Mouse (Mus musculus) inflammation-experienced regulatory T-cells, adult 16 weeks (primary cell): Measurements from ENCODE around the gene Olfr613. TPM values are rescaled to one million over a fixed set of nuclear protein-coding genes. Genes with fewer than 3 reads are reported as not detected.

ENCODE experiments used
- polyA plus RNA-seq: library from polyadenylated mRNA; unstranded; fragments of 100-300 nt; shearing (Covaris generic); gene quantifications from one replicate; pipeline ENCODE4 v1.2.1, GENCODE M21; 2017

The Olfr613 gene
- not detected for polyA plus RNA-seq

GRCm38 (mm10) chr7:103547774-103548173 is at the start of gene Olfr613:
Gene Olfr613 (plus strand): TSS chr7:103548074.

GRCm38 (mm10) chr7:103512022-103512421 is 35.9 kb upstream of the Olfr613 start, which contains the start of gene Olfr610:
Gene Olfr610 (minus strand): TSS chr7:103512122.

GRCm38 (mm10) chr7:103520746-103521145 is 27.1 kb upstream of the Olfr613 start, which contains the start of gene Olfr611:
Gene Olfr611 (minus strand): TSS chr7:103520846.

DNA sequence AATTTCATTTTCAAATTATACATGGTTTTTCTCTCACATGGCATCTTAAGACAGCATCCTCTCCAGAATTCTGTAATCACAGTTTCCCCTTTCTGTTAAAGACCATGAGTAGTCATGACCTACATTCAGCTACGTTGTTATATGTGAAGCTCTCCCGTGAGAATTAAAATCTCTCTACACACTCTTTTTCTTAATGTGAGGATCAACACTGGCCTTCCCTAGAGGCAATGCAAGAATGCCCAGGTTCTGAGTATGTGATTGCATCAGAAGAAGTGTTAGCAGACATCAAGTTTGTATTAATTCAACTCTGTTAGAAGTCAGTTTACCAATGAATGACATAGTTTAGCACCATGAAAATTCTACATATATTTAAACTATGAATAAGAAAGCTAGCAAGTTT is 5.3 kb upstream of the Olfr613 start, which contains the start of gene Olfr612:
Olfr612 (minus strand) TSS at position 101 of the 400 bp plus-strand sequence.

DNA sequence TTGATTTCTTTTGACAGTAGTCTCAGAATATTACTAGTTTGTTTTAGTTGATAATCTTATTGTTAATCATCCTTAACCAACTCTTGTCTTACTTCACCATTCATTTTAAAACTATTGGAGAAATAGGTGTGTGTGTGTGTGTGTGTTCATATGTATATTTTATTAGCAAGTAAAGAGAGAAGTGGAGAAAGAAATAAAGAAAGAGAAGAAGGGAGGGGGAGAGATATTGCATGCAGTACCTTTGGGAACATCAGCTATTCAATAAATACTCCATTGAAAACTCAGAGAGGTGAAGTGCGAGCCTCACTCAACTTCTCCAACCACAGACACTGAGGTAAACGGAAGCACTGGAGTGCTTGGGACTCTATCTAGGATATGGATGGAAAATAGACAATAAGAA is 7.9 kb downstream of the Olfr613 start, which contains the start of gene Olfr615:
Olfr615 (plus strand) TSS at position 301 of the 400 bp plus-strand sequence.

GRCm38 (mm10) chr7:103569043-103569442 is 21.2 kb downstream of the Olfr613 start, which contains the start of gene Olfr616:
Gene Olfr616 (minus strand): TSS chr7:103569143.

GRCm38 (mm10) chr7:103572761-103573160 is 24.9 kb downstream of the Olfr613 start, which contains the start of gene Olfr617:
Gene Olfr617 (plus strand): TSS chr7:103573061.

GRCm38 (mm10) chr7:103589803-103590202 is 41.9 kb downstream of the Olfr613 start, which contains the start of gene Olfr618:
Gene Olfr618 (plus strand): TSS chr7:103590103.

GRCm38 (mm10) chr7:103600275-103600674 is 52.4 kb downstream of the Olfr613 start, which contains the start of gene Olfr619:
Gene Olfr619 (plus strand): TSS chr7:103600575.

Other genes with a start within 250 kb of the Olfr613 start
- gene Olfr596, start 242.4 kb upstream of the Olfr613 start, polyA plus RNA-seq = not detected
- gene Olfr597, start 231.8 kb upstream of the Olfr613 start, polyA plus RNA-seq = not detected
- gene Olfr598, start 224.5 kb upstream of the Olfr613 start, polyA plus RNA-seq = not detected
- not detected for gene Olfr599, start 212.2 kb upstream of the Olfr613 start, polyA plus RNA-seq
- not detected for gene Olfr600, start 198.4 kb upstream of the Olfr613 start, polyA plus RNA-seq
- not detected for gene Olfr601, start 185.4 kb upstream of the Olfr613 start, polyA plus RNA-seq
- gene Olfr603, start 161.9 kb upstream of the Olfr613 start, polyA plus RNA-seq = not detected
- not detected for gene Usp17lc, start 133.0 kb upstream of the Olfr613 start, polyA plus RNA-seq
- gene Olfr605, start 102.6 kb upstream of the Olfr613 start, polyA plus RNA-seq = not detected
- not detected for gene Olfr606, start 99.0 kb upstream of the Olfr613 start, polyA plus RNA-seq
- 0.07 TPM for gene Olfr607, start 83.9 kb upstream of the Olfr613 start, polyA plus RNA-seq
- not detected for gene Olfr608, start 78.2 kb upstream of the Olfr613 start, polyA plus RNA-seq
- not detected for gene Olfr609, start 50.0 kb upstream of the Olfr613 start, polyA plus RNA-seq
- gene Olfr610, start 36.0 kb upstream of the Olfr613 start, polyA plus RNA-seq = not detected
- gene Olfr611, start 27.2 kb upstream of the Olfr613 start, polyA plus RNA-seq = not detected
- gene Olfr612, start 5.4 kb upstream of the Olfr613 start, polyA plus RNA-seq = not detected
- gene Olfr615, start 8.0 kb downstream of the Olfr613 start, polyA plus RNA-seq = not detected
- not detected for gene Olfr616, start 21.1 kb downstream of the Olfr613 start, polyA plus RNA-seq
- not detected for gene Olfr617, start 25.0 kb downstream of the Olfr613 start, polyA plus RNA-seq
- not detected for gene Olfr618, start 42.0 kb downstream of the Olfr613 start, polyA plus RNA-seq
- not detected for gene Olfr619, start 52.5 kb downstream of the Olfr613 start, polyA plus RNA-seq
- gene Olfr620, start 64.5 kb downstream of the Olfr613 start, polyA plus RNA-seq = not detected
- not detected for gene Olfr622, start 94.6 kb downstream of the Olfr613 start, polyA plus RNA-seq
- not detected for gene Olfr623, start 115.6 kb downstream of the Olfr613 start, polyA plus RNA-seq
- not detected for gene Olfr624, start 123.1 kb downstream of the Olfr613 start, polyA plus RNA-seq
- gene Olfr625-ps1, start 134.6 kb downstream of the Olfr613 start, polyA plus RNA-seq = not detected
- not detected for gene Olfr243, start 166.6 kb downstream of the Olfr613 start, polyA plus RNA-seq
- gene Olfr628, start 182.3 kb downstream of the Olfr613 start, polyA plus RNA-seq = not detected
- not detected for gene Olfr629, start 196.9 kb downstream of the Olfr613 start, polyA plus RNA-seq
- gene Olfr630, start 209.3 kb downstream of the Olfr613 start, polyA plus RNA-seq = not detected
- not detected for gene Olfr69, start 223.5 kb downstream of the Olfr613 start, polyA plus RNA-seq
- not detected for gene Olfr68, start 231.6 kb downstream of the Olfr613 start, polyA plus RNA-seq
- not detected for gene Olfr67, start 243.7 kb downstream of the Olfr613 start, polyA plus RNA-seq